In the genomic region with DNA sequence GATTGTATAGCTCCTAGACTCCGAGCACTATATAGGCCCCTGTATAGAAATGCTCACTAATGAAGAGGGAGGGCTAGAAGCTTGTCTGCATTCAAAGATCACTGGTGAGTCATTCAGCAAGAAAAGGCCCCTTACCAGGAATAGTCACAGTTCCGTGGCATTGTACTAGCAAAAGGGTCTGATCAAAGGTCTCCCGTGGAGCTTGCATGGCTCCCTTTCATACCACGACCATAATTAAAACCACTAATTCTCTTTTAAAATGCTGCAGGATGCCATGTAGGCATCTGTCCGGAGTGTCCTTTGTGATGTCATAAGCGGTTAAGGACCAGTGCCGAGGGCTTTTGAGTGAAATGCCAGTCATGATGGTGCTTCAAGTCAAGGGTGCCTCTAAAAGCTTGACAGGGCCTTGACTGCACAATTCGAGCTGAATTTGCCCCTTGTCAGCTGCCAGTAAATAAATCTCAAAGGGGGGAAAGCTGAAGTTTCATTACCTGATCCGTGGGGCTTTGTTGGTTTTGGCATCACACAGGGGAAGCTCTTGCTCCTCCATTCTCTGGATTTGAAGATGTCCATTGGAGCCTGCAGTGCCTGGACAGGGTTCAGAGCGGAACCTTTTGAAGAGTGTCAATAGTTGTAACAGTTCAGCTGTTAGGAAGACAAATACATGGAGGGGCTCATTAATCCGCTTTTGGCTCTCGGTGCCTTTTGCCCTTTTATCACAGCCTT, we compare ENCODE assay signal across 16 mouse cellular contexts.
DNase-seq lines count a peak whose midpoint lies in the region; ATAC-seq and TF ChIP-seq lines count a peak whose summit lies in the region.
"Had no signal": no experiment of that assay in that cellular context is flagged by ENCODE, and none has a peak within 500 bp of the region (broad histone marks: within the 10 kb centered on the region; RNA-seq: fewer than 3 reads in every experiment).

No protein-coding gene starts in this region.

- DNase-seq in embryo, embryonic 11 days = peak; percentile 57
- DNase-seq in forebrain, embryonic 14.5 days (ENCODE audit: low spot score) = peak; percentile 81
- peak; percentile 36 for DNase-seq in lung, adult 2 months
- no peak for DNase-seq in left cerebral cortex, adult 18-20 months (ENCODE audit: low spot score in 2 of 2)
- no peak for DNase-seq in ovary, postnatal 14 days (ENCODE audit: low spot score)
- no peak for DNase-seq in cerebellum, adult 8-10 months
- DNase-seq: cerebellum, adult 9-11 months; gastrocnemius, postnatal 36 days; kidney, adult 9 months; thymus, postnatal 36 days had no signal

- no peak overlapping the region for H3K9ac ChIP-seq in forebrain, embryonic 14.5 days (ENCODE audit: low read length)
- no peak overlapping the region for H3K9ac ChIP-seq in midbrain, embryonic 15.5 days
- no peak overlapping the region for H3K9ac ChIP-seq in intestine, embryonic 16.5 days (ENCODE audit: low read depth, low read length)
- H3K9ac ChIP-seq: limb, embryonic 15.5 days had no signal

- H3K27me3 ChIP-seq in forebrain, embryonic 14.5 days (replicated peaks; ENCODE audit: control insufficient read depth, insufficient read depth, low read length) = peaks cover 4% of the 10 kb centered on the region
- H3K27me3 ChIP-seq in midbrain, embryonic 15.5 days (replicated peaks) = peaks cover 47% of the 10 kb centered on the region
- no peaks in the 10 kb centered on the region for H3K27me3 ChIP-seq in intestine, embryonic 16.5 days (replicated peaks; ENCODE audit: control insufficient read depth, insufficient read depth, low read length)
- H3K27me3 ChIP-seq: limb, embryonic 15.5 days; Patski had no signal

- peaks cover 17% of the 10 kb centered on the region for H3K4me1 ChIP-seq in forebrain, embryonic 14.5 days (ENCODE audit: control insufficient read depth, insufficient read depth, low read length)
- H3K4me1 ChIP-seq in lung, adult 2 months (ENCODE audit: control insufficient read depth, insufficient read depth, low read length) = no peaks in the 10 kb centered on the region
- peaks cover 22% of the 10 kb centered on the region for H3K4me1 ChIP-seq in midbrain, embryonic 15.5 days
- H3K4me1 ChIP-seq in intestine, embryonic 16.5 days (ENCODE audit: control insufficient read depth, insufficient read depth, low read length) = no peaks in the 10 kb centered on the region
- H3K4me1 ChIP-seq: limb, embryonic 15.5 days had no signal

- TF ChIP-seq CTCF in lung, adult 2 months (IDR thresholded peaks at IDR 0.05; ENCODE audit: insufficient read depth, low read length) = no peak

- TF ChIP-seq POLR2A in lung, adult 2 months (IDR thresholded peaks at IDR 0.05; ENCODE audit: borderline replicate concordance, extremely low read depth, low read depth, low read length) = no peak

- H3K4me2 ChIP-seq in forebrain, embryonic 14.5 days (ENCODE audit: low read length) = 0 out of 2 replicates have a peak overlapping the region, but pooled peaks have one; percentile 1
- H3K4me2 ChIP-seq in midbrain, embryonic 15.5 days = no peak overlapping the region
- no peak overlapping the region for H3K4me2 ChIP-seq in intestine, embryonic 16.5 days (ENCODE audit: low read depth, low read length)
- H3K4me2 ChIP-seq: limb, embryonic 15.5 days had no signal

- no peaks in the 10 kb centered on the region for H3K9me3 ChIP-seq in forebrain, embryonic 14.5 days (replicated peaks; ENCODE audit: control insufficient read depth, low read length)
- no peaks in the 10 kb centered on the region for H3K9me3 ChIP-seq in midbrain, embryonic 15.5 days
- H3K9me3 ChIP-seq in intestine, embryonic 16.5 days (ENCODE audit: control insufficient read depth, low read length) = no peaks in the 10 kb centered on the region
- H3K9me3 ChIP-seq: limb, embryonic 15.5 days had no signal

- WGBS in forebrain, embryonic 14.5 days = 5% methylated on average over 12 of the region's 12 CpGs
- 70% methylated on average over 12 of the region's 12 CpGs for WGBS in lung, adult 2 months
- WGBS in midbrain, embryonic 15.5 days = 14% methylated on average over 12 of the region's 12 CpGs
- WGBS in intestine, embryonic 16.5 days = 71% methylated on average over 12 of the region's 12 CpGs

- no peak overlapping the region for H3K4me3 ChIP-seq in forebrain, embryonic 14.5 days (ENCODE audit: low read depth, low read length)
- H3K4me3 ChIP-seq in lung, adult 2 months (replicated peaks; ENCODE audit: extremely low read depth, low read depth, low read length) = no peak overlapping the region
- no peak overlapping the region for H3K4me3 ChIP-seq in midbrain, embryonic 15.5 days
- no peak overlapping the region for H3K4me3 ChIP-seq in intestine, embryonic 16.5 days (ENCODE audit: low read length)
- H3K4me3 ChIP-seq: limb, embryonic 15.5 days had no signal

- ATAC-seq in forebrain, embryonic 14.5 days = peak; percentile 88
- peak; percentile 53 for ATAC-seq in midbrain, embryonic 15.5 days (replicated peaks)
- no peak for ATAC-seq in intestine, embryonic 16.5 days
- ATAC-seq: CD4-positive, CD25-positive, alpha-beta regulatory T cell, adult 4 months; Patski had no signal

- H3K36me3 ChIP-seq in forebrain, embryonic 14.5 days (ENCODE audit: control insufficient read depth, insufficient read depth, low read length) = no peaks in the 10 kb centered on the region
- H3K36me3 ChIP-seq in midbrain, embryonic 15.5 days (replicated peaks) = no peaks in the 10 kb centered on the region; the same call in 1 of the 2 replicates
- H3K36me3 ChIP-seq in intestine, embryonic 16.5 days (ENCODE audit: control insufficient read depth, insufficient read depth, low read length) = 0 out of 2 replicates have a peak, but pooled peaks cover 3% of the 10 kb centered on the region

- no peak overlapping the region for H3K27ac ChIP-seq in forebrain, embryonic 14.5 days (ENCODE audit: low read depth, low read length)
- H3K27ac ChIP-seq in midbrain, embryonic 15.5 days = no peak overlapping the region
- no peak overlapping the region for H3K27ac ChIP-seq in intestine, embryonic 16.5 days (ENCODE audit: low read length)
- H3K27ac ChIP-seq: limb, embryonic 15.5 days; macrophage had no signal

Comparison
In these comparisons a context has a peak if more than half of its experiments do, and no peak if none do; other contexts are left out.
1. DNase-seq: peak in embryo, embryonic 11 days (single experiment), forebrain, embryonic 14.5 days (single experiment) and lung, adult 2 months (single experiment); none in left cerebral cortex, adult 18-20 months (0 of 2), ovary, postnatal 14 days (single experiment) and cerebellum, adult 8-10 months (single experiment).